Mouse (Mus musculus) gastrocnemius, postnatal 36 days (tissue): ENCODE data around the gene Brsk2. TPM values are rescaled to one million over a fixed set of nuclear protein-coding genes. Genes with fewer than 3 reads are reported as not detected.

Experiments used
- DNase-seq, 2 experiments: peaks; one replicate each; pipeline ENCODE4 v3.0.0; 2022
- intact Hi-C: fragments of 180-260 bp; cut with DNase I; formaldehyde crosslinking; loops from one replicate; pipeline ENCODE4 v1.15.1; 2025
- total RNA-seq, 2 experiments: library from RNA; stranded (reverse); gene quantifications; 2 replicates each; pipeline ENCODE4 v1.2.3; 2021

The Brsk2 gene
- total RNA-seq, 2 experiments from 2014 or later: 0.10 to 0.37 TPM

- DNase-seq: no peak
- intact Hi-C loops: no loop called here
Observed at GRCm38 (mm10) chr7:141953616-141954015, 4.1 kb downstream of the Brsk2 start.

- intact Hi-C loops: no loop called here
- DNase-seq: no peak
Observed at GRCm38 (mm10) chr7:141955565-141956173, 6.1 kb downstream of the Brsk2 start.

GRCm38 (mm10) chr7:141956174-141956566, 6.6 kb downstream of the Brsk2 start:
- intact Hi-C loops: no loop called here
- DNase-seq: no peak

- no peak for DNase-seq
- intact Hi-C loops: no loop called here
Observed at GRCm38 (mm10) chr7:141957524-141958051, 8.0 kb downstream of the Brsk2 start.

GRCm38 (mm10) chr7:141958211-141958610, 8.7 kb downstream of the Brsk2 start:
- DNase-seq: no peak
- intact Hi-C loops: no loop called here

GRCm38 (mm10) chr7:141959133-141959532, 9.6 kb downstream of the Brsk2 start:
- no peak for DNase-seq
- intact Hi-C loops: no loop called here

- no peak for DNase-seq
- intact Hi-C loops: no loop called here
Observed at GRCm38 (mm10) chr7:141960926-141961325, 11.4 kb downstream of the Brsk2 start.

- intact Hi-C loops: no loop called here
- DNase-seq: no peak
Observed at GRCm38 (mm10) chr7:141961491-141961890, 11.9 kb downstream of the Brsk2 start.

- intact Hi-C loops: no loop called here
- DNase-seq: no peak
Observed at GRCm38 (mm10) chr7:141962521-141962920, 13.0 kb downstream of the Brsk2 start.

- DNase-seq: no peak
- intact Hi-C loops: no loop called here
Observed at GRCm38 (mm10) chr7:141966281-141966680, 16.7 kb downstream of the Brsk2 start.

GRCm38 (mm10) chr7:141972831-141973619, 23.5 kb downstream of the Brsk2 start:
- intact Hi-C loops: no loop called here
- DNase-seq: no peak

- intact Hi-C loops: no loop called here
- no peak for DNase-seq
Observed at GRCm38 (mm10) chr7:141978003-141978402, 28.5 kb downstream of the Brsk2 start.

GRCm38 (mm10) chr7:141979247-141979646, 29.7 kb downstream of the Brsk2 start:
- DNase-seq: no peak
- intact Hi-C loops: no loop called here

GRCm38 (mm10) chr7:141981237-141981636, 31.7 kb downstream of the Brsk2 start:
- DNase-seq: no peak
- intact Hi-C loops: no loop called here

GRCm38 (mm10) chr7:141988314-141988806, 38.8 kb downstream of the Brsk2 start:
- DNase-seq: no peak
- intact Hi-C loops: no loop called here

- DNase-seq: no peak
- intact Hi-C loops: no loop called here
Observed at GRCm38 (mm10) chr7:141991183-141991582, 41.6 kb downstream of the Brsk2 start.

- intact Hi-C loops: no loop called here
- no peak for DNase-seq
Observed at GRCm38 (mm10) chr7:141994121-141994520, 44.6 kb downstream of the Brsk2 start.

- no peak for DNase-seq
- intact Hi-C loops: no loop called here
Observed at GRCm38 (mm10) chr7:142000661-142001060, 51.1 kb downstream of the Brsk2 start.

GRCm38 (mm10) chr7:142001597-142002340, 52.2 kb downstream of the Brsk2 start:
- DNase-seq: no peak
- intact Hi-C loops: no loop called here

GRCm38 (mm10) chr7:142016562-142016961, 67.0 kb downstream of the Brsk2 start:
- intact Hi-C loops: no loop called here
- no peak for DNase-seq

- intact Hi-C loops: loop anchor here (2.0 kb wide), 1 partner anchor 77 kb away; no protein-coding TSS in a partner anchor
- DNase-seq: no peak
Observed at GRCm38 (mm10) chr7:142019699-142020098, 70.1 kb downstream of the Brsk2 start.
